12 mouse cellular contexts compared by ENCODE assay signal in the genomic region with DNA sequence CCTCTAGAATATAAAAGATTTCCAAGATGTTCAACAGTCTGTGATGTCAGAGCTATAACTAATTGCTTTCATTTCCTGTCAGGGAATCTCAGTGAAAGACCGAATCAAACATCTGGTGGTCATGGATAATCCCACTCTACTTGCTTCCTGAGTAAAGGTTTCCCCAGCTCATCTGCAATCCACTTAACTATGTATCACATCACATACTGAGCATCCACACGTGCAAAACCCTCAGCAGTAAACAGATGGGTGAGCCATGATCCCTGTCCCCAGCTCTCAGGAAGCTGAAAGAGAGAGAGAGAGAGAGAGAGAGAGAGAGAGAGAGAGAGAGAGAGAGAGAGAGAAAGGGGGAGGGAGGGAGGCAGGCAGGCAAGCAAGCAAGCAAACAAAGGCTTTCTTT. TPM values are rescaled to one million over a fixed set of nuclear protein-coding genes. Genes with fewer than 3 reads are reported as not detected.
A peak's percentile ranks its signal among the peaks of the same experiment; 100 is the strongest.
DNase-seq lines count a peak whose midpoint lies in the region; ATAC-seq and TF ChIP-seq lines count a peak whose summit lies in the region.
"Had no signal": no experiment of that assay in that cellular context is flagged by ENCODE, and none has a peak within 500 bp of the region (broad histone marks: within the 10 kb centered on the region; RNA-seq: fewer than 3 reads in every experiment).

No protein-coding gene starts in this region.

- no peak for TF ChIP-seq POLR2A in CH12.LX (IDR thresholded peaks at IDR 0.05; ENCODE audit: low read depth, low read length)

- DNase-seq in hindbrain, embryonic 10.5 days (ENCODE audit: low spot score): no peak
- DNase-seq in CH12.LX (ENCODE audit: extremely low read depth): no peak
- peak; percentile 37 for DNase-seq in embryo, embryonic 11 days
- no peak for DNase-seq in heart, adult 18-20 months
- DNase-seq in frontal cortex, postnatal 25 days (ENCODE audit: low spot score in 2 of 2): no peak
- DNase-seq: cerebellum, adult 9-10 months had no signal

- no peaks in the 10 kb centered on the region for H3K9me3 ChIP-seq in hindbrain, embryonic 15.5 days
- H3K9me3 ChIP-seq in hindbrain, embryonic 10.5 days: no peaks in the 10 kb centered on the region
- peaks cover 2% of the 10 kb centered on the region for H3K9me3 ChIP-seq in CH12.LX (replicated peaks; ENCODE audit: low read length)
- H3K9me3 ChIP-seq in neural tube, embryonic 12.5 days: no peaks in the 10 kb centered on the region
- H3K9me3 ChIP-seq: embryonic facial prominence, embryonic 15.5 days; forebrain, embryonic 13.5 days; intestine, embryonic 15.5 days had no signal

- dilution Hi-C loops in CH12.LX (cut with MboI; ENCODE audit: extremely low pct_ligation_motif_present, extremely low pct_unique_long_range_greater_than_20kb, low sequenced_read_pairs): no loop called here

- WGBS in hindbrain, embryonic 15.5 days: 35% methylated on average over 2 of the region's 2 CpGs
- WGBS in hindbrain, embryonic 10.5 days: 66% methylated on average over 2 of the region's 2 CpGs
- 27% methylated on average over 2 of the region's 2 CpGs for WGBS in neural tube, embryonic 12.5 days

- 0 out of 2 replicates have a peak, but pooled peaks cover 2% of the 10 kb centered on the region for H3K79me2 ChIP-seq in CH12.LX (replicated peaks; ENCODE audit: control insufficient read depth, extremely low read depth, insufficient read depth, poor library complexity, severe bottlenecking)

- H3K4me1 ChIP-seq in hindbrain, embryonic 15.5 days (replicated peaks): peaks cover 13% of the 10 kb centered on the region
- peaks cover 15% of the 10 kb centered on the region for H3K4me1 ChIP-seq in hindbrain, embryonic 10.5 days (replicated peaks)
- H3K4me1 ChIP-seq in CH12.LX (ENCODE audit: control insufficient read depth in 1 of 2, insufficient read depth in 2 of 2): peaks cover 13 to 89% of the 10 kb centered on the region in 2 experiments
- peaks cover 15% of the 10 kb centered on the region for H3K4me1 ChIP-seq in neural tube, embryonic 12.5 days
- H3K4me1 ChIP-seq: embryonic facial prominence, embryonic 15.5 days had no signal

- TF ChIP-seq CTCF in CH12.LX (conservative IDR thresholded peaks at IDR 0.05 in 1 of 2, IDR thresholded peaks at IDR 0.05 in 1 of 2; ENCODE audit: low read depth in 2 of 2, low read length in 2 of 2): no peak

- ATAC-seq in hindbrain, embryonic 15.5 days (ENCODE audit: low FRiP score, low read depth): no peak
- peak; percentile 22 for ATAC-seq in neural tube, embryonic 12.5 days (ENCODE audit: low FRiP score, low read depth)
- ATAC-seq: forebrain, embryonic 13.5 days; intestine, embryonic 15.5 days had no signal

- TF ChIP-seq EP300 in CH12.LX (IDR thresholded peaks at IDR 0.05; ENCODE audit: low read length): no peak

- H3K4me3 ChIP-seq in hindbrain, embryonic 15.5 days: no peak overlapping the region
- no peak overlapping the region for H3K4me3 ChIP-seq in hindbrain, embryonic 10.5 days
- H3K4me3 ChIP-seq in CH12.LX (replicated peaks in 1 of 3; ENCODE audit: low read depth in 2 of 3, low read length in 2 of 3, poor library complexity in 1 of 3): no peak overlapping the region
- no peak overlapping the region for H3K4me3 ChIP-seq in neural tube, embryonic 12.5 days
- H3K4me3 ChIP-seq: embryonic facial prominence, embryonic 15.5 days; forebrain, embryonic 13.5 days; intestine, embryonic 15.5 days had no signal

- in situ Hi-C loops in CH12.LX (cut with MboI; ENCODE audit: low pct_ligation_motif_present, low pct_unique_long_range_greater_than_20kb, low sequenced_read_pairs): no loop called here

- H3K27ac ChIP-seq in hindbrain, embryonic 15.5 days (replicated peaks): 0 out of 2 replicates have a peak overlapping the region, but pooled peaks have one; percentile 53
- no peak overlapping the region for H3K27ac ChIP-seq in hindbrain, embryonic 10.5 days
- H3K27ac ChIP-seq in CH12.LX (ENCODE audit: insufficient read depth, low read depth): no peak overlapping the region
- H3K27ac ChIP-seq in neural tube, embryonic 12.5 days: no peak overlapping the region
- H3K27ac ChIP-seq: embryonic facial prominence, embryonic 15.5 days; forebrain, embryonic 13.5 days; intestine, embryonic 15.5 days; liver, embryonic 14.5 days had no signal

- H3K27me3 ChIP-seq in hindbrain, embryonic 15.5 days: no peaks in the 10 kb centered on the region
- no peaks in the 10 kb centered on the region for H3K27me3 ChIP-seq in hindbrain, embryonic 10.5 days (ENCODE audit: insufficient read depth, poor library complexity, severe bottlenecking)
- no peaks in the 10 kb centered on the region for H3K27me3 ChIP-seq in CH12.LX (replicated peaks)
- H3K27me3 ChIP-seq in neural tube, embryonic 12.5 days (replicated peaks): no peaks in the 10 kb centered on the region
- H3K27me3 ChIP-seq: embryonic facial prominence, embryonic 15.5 days; forebrain, embryonic 13.5 days; intestine, embryonic 15.5 days had no signal

- H3K36me3 ChIP-seq in hindbrain, embryonic 15.5 days: no peaks in the 10 kb centered on the region
- H3K36me3 ChIP-seq in hindbrain, embryonic 10.5 days: no peaks in the 10 kb centered on the region
- peaks cover 0 to 20% of the 10 kb centered on the region in 2 experiments for H3K36me3 ChIP-seq in CH12.LX (replicated peaks in 1 of 2; ENCODE audit: control insufficient read depth in 1 of 2, insufficient read depth in 1 of 2, low read length in 1 of 2)
- no peaks in the 10 kb centered on the region for H3K36me3 ChIP-seq in neural tube, embryonic 12.5 days
- H3K36me3 ChIP-seq: embryonic facial prominence, embryonic 15.5 days; intestine, embryonic 15.5 days had no signal

- no peak for TF ChIP-seq RAD21 in CH12.LX (IDR thresholded peaks at IDR 0.05; ENCODE audit: low read depth, low read length)

- no peak overlapping the region for H3K9ac ChIP-seq in hindbrain, embryonic 15.5 days
- no peak overlapping the region for H3K9ac ChIP-seq in CH12.LX (ENCODE audit: insufficient read depth, low read depth)
- H3K9ac ChIP-seq in neural tube, embryonic 12.5 days: no peak overlapping the region
- H3K9ac ChIP-seq: embryonic facial prominence, embryonic 15.5 days; forebrain, embryonic 13.5 days; intestine, embryonic 15.5 days; liver, embryonic 14.5 days had no signal

- H3K4me2 ChIP-seq in hindbrain, embryonic 15.5 days: peak overlapping the region; percentile 17; the same call in 1 of the 2 replicates
- peak overlapping the region; percentile 44; the same call in 1 of the 2 replicates for H3K4me2 ChIP-seq in CH12.LX (ENCODE audit: insufficient read depth, low read depth, poor library complexity, severe bottlenecking)
- H3K4me2 ChIP-seq in neural tube, embryonic 12.5 days (replicated peaks): peak overlapping the region; percentile 24
- H3K4me2 ChIP-seq: embryonic facial prominence, embryonic 15.5 days; forebrain, embryonic 13.5 days; intestine, embryonic 15.5 days had no signal

TF ChIP-seq in CH12.LX, 34 proteins besides CTCF, POLR2A, EP300 and RAD21:
- TF ChIP-seq JUND (conservative IDR thresholded peaks at IDR 0.05; ENCODE audit: low read depth, low read length) (no peak), SIN3A (IDR thresholded peaks at IDR 0.05; ENCODE audit: low read length) (no peak), SMC3 (IDR thresholded peaks at IDR 0.05; ENCODE audit: low read depth, low read length) (no peak), CHD1 (IDR thresholded peaks at IDR 0.05; ENCODE audit: low read depth, low read length) (no peak), NRF1 (IDR thresholded peaks at IDR 0.05; ENCODE audit: low read depth, low read length) (no peak), E2F4 (IDR thresholded peaks at IDR 0.05; ENCODE audit: insufficient replicate concordance, low read depth, low read length) (no peak), MAX (IDR thresholded peaks at IDR 0.05; ENCODE audit: low read length) (no peak), CHD2 (IDR thresholded peaks at IDR 0.05; ENCODE audit: low read length) (no peak), MAZ (IDR thresholded peaks at IDR 0.05; ENCODE audit: low read depth, low read length) (no peak), JUN (IDR thresholded peaks at IDR 0.05; ENCODE audit: insufficient read depth, low read depth, low read length) (no peak), ZNF384 (IDR thresholded peaks at IDR 0.05; ENCODE audit: low read depth, low read length) (no peak), HCFC1 (IDR thresholded peaks at IDR 0.05; ENCODE audit: low read depth, low read length) (no peak), PAX5 (IDR thresholded peaks at IDR 0.05; ENCODE audit: low read length) (no peak), MAFK (IDR thresholded peaks at IDR 0.05; ENCODE audit: insufficient replicate concordance, low read length) (no peak), GABPA (IDR thresholded peaks at IDR 0.05; ENCODE audit: insufficient replicate concordance, low read depth, low read length) (no peak), MYC (IDR thresholded peaks at IDR 0.05; ENCODE audit: low read depth, low read length) (no peak), USF2 (conservative IDR thresholded peaks at IDR 0.05; ENCODE audit: low read depth, low read length) (no peak), RCOR1 (conservative IDR thresholded peaks at IDR 0.05; ENCODE audit: low read depth, low read length) (no peak), ETS1 (conservative IDR thresholded peaks at IDR 0.05; ENCODE audit: low read depth, low read length) (no peak), ZC3H11A (IDR thresholded peaks at IDR 0.05; ENCODE audit: low read depth, low read length) (no peak)

RNA-seq across cellular contexts. Expression of gene Tec, which starts 51.8 kb away (rescaled TPM):
- 8.3 and 8.8 TPM in 2 replicates for polyA plus RNA-seq in hindbrain, embryonic 15.5 days (2015; fragmentation: Nextera tagmentation; extraction: Ambion mirVana)
- polyA plus RNA-seq in hindbrain, embryonic 10.5 days (2016; fragmentation: Nextera tagmentation; extraction: Ambion mirVana): 3.6 and 4.3 TPM in 2 replicates
- total RNA-seq in CH12.LX (2012; rRNA removed): 7.9 and 11.4 TPM in 2 replicates
- total RNA-seq in CH12.LX (2014; rRNA removed): 20.1 and 21.5 TPM in 2 replicates
- 25.6 and 25.9 TPM in 2 replicates for polyA plus RNA-seq in CH12.LX (2012; ENCODE audit: insufficient read length, low read depth)
- 7.2 and 7.9 TPM in 2 replicates for polyA plus RNA-seq in neural tube, embryonic 12.5 days (2016; fragmentation: Nextera tagmentation; extraction: Ambion mirVana)
- 10 to 100 TPM; 15.0 to 16.8 TPM for total RNA-seq in heart, adult 18-20 months (2021)
